Mouse (Mus musculus): ENCODE data around the gene Rft1. TPM values are rescaled to one million over a fixed set of nuclear protein-coding genes. Genes with fewer than 3 reads are reported as not detected.

Gene Rft1
- total and polyA plus RNA-seq, 3 experiments: 9.1 to 11.3 TPM; not detected in 1

GRCm38 (mm10) chr14:30655531-30655930 is 1.4 kb downstream of the Rft1 start (continued):
- TF ChIP-seq ZNF384 (IDR thresholded peaks at IDR 0.05; ENCODE audit: low read depth, low read length) (peak; percentile 2; the same call in 1 of the 2 replicates), UBTF (IDR thresholded peaks at IDR 0.05; ENCODE audit: borderline replicate concordance, insufficient read depth, low read depth, low read length) (no peak), BHLHE40 (IDR thresholded peaks at IDR 0.05; ENCODE audit: borderline replicate concordance, low read depth, low read length) (no peak), TBP (IDR thresholded peaks at IDR 0.05; ENCODE audit: low read depth, low read length) (peak; percentile 77), ZC3H11A (IDR thresholded peaks at IDR 0.05; ENCODE audit: low read depth, low read length) (no peak), EP300 (IDR thresholded peaks at IDR 0.05; ENCODE audit: low read depth in 1 of 2, low read length in 2 of 2) (peak; percentile 25 to 54; a peak in 2 of 4 replicates), MAZ (IDR thresholded peaks at IDR 0.05; ENCODE audit: low read depth, low read length) (no peak), CHD2 (IDR thresholded peaks at IDR 0.05; ENCODE audit: low read length) (no peak), MAX (IDR thresholded peaks at IDR 0.05; ENCODE audit: low read length) (peak; percentile 48; the same call in 1 of the 2 replicates)

- DNase-seq (ENCODE audit: low read depth, low spot score): no peak
- Histone ChIP-seq H3K27me3 (ENCODE audit: control insufficient read depth in 1 of 2, insufficient read depth in 2 of 2, low read length in 2 of 2) (no peaks in the 10 kb centered on the region), H3K27ac (ENCODE audit: control insufficient read depth, low read depth, low read length) (no peak overlapping the region), H3K9me3 (replicated peaks; ENCODE audit: insufficient read depth, low read length) (no peaks in the 10 kb centered on the region), H3K4me1 (ENCODE audit: control insufficient read depth in 1 of 2, insufficient read depth in 2 of 2, low read length in 2 of 2) (no peaks in the 10 kb centered on the region), H3K9ac (ENCODE audit: control insufficient read depth, low read depth, low read length, poor library complexity, severe bottlenecking) (no peak overlapping the region), H3K79me2 (ENCODE audit: control insufficient read depth, insufficient read depth, low read length, poor library complexity) (no peaks in the 10 kb centered on the region), H3K4me3 (ENCODE audit: control insufficient read depth in 1 of 2, insufficient read depth in 1 of 2, low read depth in 2 of 2, low read length in 2 of 2) (no peak overlapping the region), H3K36me3 (ENCODE audit: control insufficient read depth in 1 of 2, insufficient read depth in 2 of 2, low read length in 2 of 2) (peaks cover 2% of the 10 kb centered on the region in 2 experiments; a peak in 2 of 4 replicates)
- TF ChIP-seq NRF1 (IDR thresholded peaks at IDR 0.05; ENCODE audit: insufficient read depth, low read depth, low read length, poor library complexity, severe bottlenecking) (no peak), MXI1 (IDR thresholded peaks at IDR 0.05; ENCODE audit: low read depth, low read length) (no peak), UBTF (IDR thresholded peaks at IDR 0.05; ENCODE audit: borderline replicate concordance, insufficient read depth, low read depth, low read length) (no peak), MAX (IDR thresholded peaks at IDR 0.05; ENCODE audit: low read length) (no peak), GABPA (IDR thresholded peaks at IDR 0.05; ENCODE audit: low read depth, low read length) (no peak), NELFE (IDR thresholded peaks at IDR 0.05; ENCODE audit: low read depth, low read length) (no peak), ZC3H11A (IDR thresholded peaks at IDR 0.05; ENCODE audit: low read depth, low read length) (no peak), ZNF384 (IDR thresholded peaks at IDR 0.05; ENCODE audit: low read depth, low read length) (no peak), GATA1 (IDR thresholded peaks at IDR 0.05; ENCODE audit: low read depth, low read length) (no peak), TAL1 (IDR thresholded peaks at IDR 0.05; ENCODE audit: low read length) (no peak), USF1 (IDR thresholded peaks at IDR 0.05; ENCODE audit: low read depth, low read length) (no peak), CHD2 (IDR thresholded peaks at IDR 0.05; ENCODE audit: low read length) (no peak), POLR2AphosphoS2 (IDR thresholded peaks at IDR 0.05; ENCODE audit: low read length) (no peak), ZMIZ1 (IDR thresholded peaks at IDR 0.05; ENCODE audit: low read depth, low read length) (no peak), MAZ (IDR thresholded peaks at IDR 0.05; ENCODE audit: low read depth, low read length) (no peak)
Measured at GRCm38 (mm10) chr14:30666061-30666460, 11.9 kb downstream of the Rft1 start.
